Mouse (Mus musculus) hindlimb bud, embryonic 11.5 days (tissue): ENCODE results near the gene Nkpd1.

Experiments
- DNase-seq: peaks from one replicate; pipeline ENCODE4 v3.0.0-alpha.2; 2012; ENCODE audit warnings: low read depth, low spot score; ENCODE audit errors: extremely low spot score

Nkpd1 gene

DNA sequence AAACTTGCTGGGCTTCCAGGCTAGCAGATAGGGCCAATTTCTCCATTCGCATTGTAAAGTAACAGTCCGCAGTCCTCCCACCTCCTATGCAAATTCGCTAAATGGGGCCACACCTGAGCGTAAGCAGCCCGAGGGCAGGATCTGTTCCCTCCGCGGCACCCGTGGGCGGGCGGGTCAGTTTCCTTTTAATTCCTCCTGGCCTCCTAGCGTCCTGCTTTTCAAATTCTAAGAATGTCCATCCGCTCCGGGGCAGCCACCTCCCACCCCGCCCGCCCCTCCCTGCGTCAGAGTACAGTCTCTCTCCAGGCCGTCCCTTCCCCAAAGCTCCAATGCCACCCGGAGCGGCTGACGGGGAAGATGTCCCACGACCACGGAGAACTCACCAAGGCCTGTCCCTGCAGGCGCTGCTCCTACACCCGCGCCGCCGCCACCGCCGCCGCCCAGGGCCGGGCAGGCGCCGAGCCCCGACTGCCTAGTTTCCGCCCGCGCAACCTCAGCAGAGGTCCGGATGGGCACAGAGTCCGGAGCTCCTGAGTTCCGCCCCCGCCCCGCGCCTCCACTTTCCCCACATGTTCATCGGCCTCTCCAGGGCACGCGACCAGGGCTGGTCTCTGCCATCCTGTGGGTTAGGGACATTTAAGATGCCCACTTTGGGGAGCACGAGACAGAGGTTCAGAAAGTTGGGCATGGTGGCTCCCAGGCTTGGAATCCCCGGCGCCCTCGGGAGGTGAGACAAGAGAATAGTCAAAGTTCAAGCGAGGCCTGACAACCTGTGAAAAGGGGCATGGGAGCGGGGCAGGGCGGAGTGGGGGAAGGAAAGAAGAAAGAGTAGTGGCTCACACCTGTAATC lies 55.5 kb downstream of the Nkpd1 start:
- DNase-seq, result no peak

- DNase-seq, result no peak
These were observed 56.1 kb downstream of the Nkpd1 start for GRCm38 (mm10) chr7:19573776-19574140.
